Mouse (Mus musculus) adrenal gland, postnatal 0 days (tissue): ENCODE data around the gene Olfr868. TPM values are rescaled to one million over a fixed set of nuclear protein-coding genes. Genes with fewer than 3 reads are reported as not detected.

ENCODE experiments used
- polyA plus RNA-seq: library from polyadenylated mRNA; unstranded; fragments of >200 nt; fragmentation: Nextera tagmentation; extraction: Ambion mirVana; gene quantifications from 2 replicates; pipeline ENCODE4 v1.2.1, GENCODE M21; 2015

Gene Olfr868
- not detected in 2 replicates for polyA plus RNA-seq

DNA sequence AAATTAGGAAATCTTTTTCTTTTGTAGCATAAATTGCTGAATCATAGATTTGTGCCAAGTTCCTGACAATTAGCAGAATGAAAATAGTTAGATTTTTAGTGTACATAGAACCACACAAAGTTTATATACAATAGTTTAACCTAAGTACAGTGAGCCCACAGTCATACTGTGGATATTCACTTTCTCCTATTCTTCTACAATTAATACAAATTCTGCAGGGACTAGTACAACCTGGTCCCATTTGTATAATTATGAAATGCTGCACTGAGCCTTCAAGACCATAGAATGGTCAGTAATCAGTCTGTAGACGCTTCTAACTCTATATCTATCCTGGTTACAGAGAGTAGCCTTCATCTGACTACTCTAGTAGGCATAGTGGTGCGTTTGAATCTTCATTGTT lies at the start of gene Olfr868:
TSS of gene Olfr868 (plus strand) at position 301 of the 400 bp plus-strand sequence.

DNA sequence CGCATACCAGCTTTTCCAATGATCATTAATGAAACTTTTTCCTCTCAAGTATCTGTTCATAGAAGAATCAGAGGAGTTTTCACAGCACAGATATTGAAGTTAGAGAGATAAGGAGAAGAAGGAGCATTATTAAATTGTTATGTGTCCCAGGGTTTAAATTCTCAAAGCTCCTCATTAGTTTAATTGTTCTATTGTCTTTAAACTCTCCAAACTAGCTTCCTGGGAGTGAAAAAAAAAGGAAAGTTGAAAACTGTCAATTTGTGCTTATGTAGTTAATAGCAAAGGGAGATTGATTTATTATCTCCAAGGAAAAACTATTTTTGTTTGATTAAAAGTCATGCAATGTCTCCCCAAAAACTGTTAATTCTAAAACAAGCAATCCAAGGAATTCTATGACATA lies 41.0 kb upstream of the Olfr868 start, which contains the start of gene Olfr867:
TSS of gene Olfr867 (minus strand) at position 101 of the 400 bp plus-strand sequence.

DNA sequence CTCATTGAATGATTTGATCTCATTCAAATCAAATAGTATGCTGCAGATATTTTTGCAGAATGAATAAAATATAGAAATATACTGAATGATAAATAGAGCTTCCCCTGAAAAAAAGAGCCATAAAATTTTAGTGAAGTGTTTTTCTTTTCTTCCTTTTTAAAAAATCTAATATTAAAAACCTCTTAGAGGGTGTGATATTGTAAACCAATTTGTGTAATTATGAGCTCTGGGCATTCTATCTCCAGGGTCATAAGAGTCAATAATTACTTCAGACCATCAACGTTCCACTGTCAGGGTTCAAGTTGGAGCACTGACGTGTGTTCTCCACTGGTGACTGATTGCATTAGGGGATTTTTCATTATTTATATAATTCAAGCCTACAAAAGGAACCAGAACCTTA lies 30.3 kb downstream of the Olfr868 start, which contains the start of gene Olfr869:
TSS of gene Olfr869 (plus strand) at position 301 of the 400 bp plus-strand sequence.

Other genes with a start within 250 kb of the Olfr868 start
- gene Olfr860, start 248.9 kb upstream of the Olfr868 start, polyA plus RNA-seq, result not detected in 2 replicates
- not detected in 2 replicates for gene Olfr862, start 210.6 kb upstream of the Olfr868 start, polyA plus RNA-seq
- gene Olfr77, start 181.8 kb upstream of the Olfr868 start, polyA plus RNA-seq, result 0.24 and 0.33 TPM in 2 replicates
- not detected in 2 replicates for gene Olfr866, start 70.6 kb upstream of the Olfr868 start, polyA plus RNA-seq
- not detected in 2 replicates for gene Olfr867, start 41.1 kb upstream of the Olfr868 start, polyA plus RNA-seq
- gene Olfr869, start 30.4 kb downstream of the Olfr868 start, polyA plus RNA-seq, result not detected in 2 replicates
- not detected in 2 replicates for gene Olfr870, start 75.4 kb downstream of the Olfr868 start, polyA plus RNA-seq
- not detected in 2 replicates for gene Olfr871, start 113.6 kb downstream of the Olfr868 start, polyA plus RNA-seq
- gene Olfr872, start 138.5 kb downstream of the Olfr868 start, polyA plus RNA-seq, result not detected in 2 replicates
- gene Olfr39, start 183.7 kb downstream of the Olfr868 start, polyA plus RNA-seq, result not detected in 2 replicates
- gene Olfr873, start 199.9 kb downstream of the Olfr868 start, polyA plus RNA-seq, result not detected in 2 replicates
- gene Olfr18, start 237.5 kb downstream of the Olfr868 start, polyA plus RNA-seq, result 0.06 TPM in 1 of 2 replicates, not detected in the other